Mouse (Mus musculus) neural tube, embryonic 11.5 days (tissue): Measurements from ENCODE around the gene Kctd11. TPM values are rescaled to one million over a fixed set of nuclear protein-coding genes. Genes with fewer than 3 reads are reported as not detected.

ENCODE experiments used
- ATAC-seq: fragments of 200-750 bp; cut with Nextera tagmentation; 2 replicates; pipeline ENCODE4 v1.8.0; 2017; ENCODE audit warnings: moderate number of reproducible peaks, mild to moderate bottlenecking, moderate TSS enrichment, moderate library complexity; ENCODE audit not compliant: insufficient read depth, low FRiP score, low TSS enrichment
- DNase-seq: peaks from one replicate; pipeline ENCODE4 v3.0.0-alpha.2; 2015; ENCODE audit warnings: low spot score
- H3K27ac ChIP-seq: fragments of 300-500 bp; sonication (generic); 2 replicates; pipeline ENCODE4 v1.5.1; 2014; ENCODE audit warnings: low read depth, mild to moderate bottlenecking, low read length
- H3K27me3 ChIP-seq: fragments of 300-500 bp; sonication (generic); 2 replicates; pipeline ENCODE4 v1.6.1; 2014; ENCODE audit warnings: mild to moderate bottlenecking, low read length, mixed read lengths; ENCODE audit not compliant: control insufficient read depth, insufficient read depth
- H3K36me3 ChIP-seq: fragments of 300-500 bp; sonication (generic); 2 replicates; pipeline ENCODE4 v1.6.1; 2014; ENCODE audit warnings: mild to moderate bottlenecking, low read length, moderate library complexity, mixed read lengths; ENCODE audit not compliant: control insufficient read depth, insufficient read depth
- H3K4me1 ChIP-seq: fragments of 300-500 bp; sonication (generic); 2 replicates; pipeline ENCODE4 v1.6.1; 2014; ENCODE audit warnings: low read length, mixed read lengths; ENCODE audit not compliant: control insufficient read depth, insufficient read depth
- H3K4me2 ChIP-seq: fragments of 300-500 bp; sonication (generic); 2 replicates; pipeline ENCODE4 v1.6.1; 2014; ENCODE audit warnings: low read depth, mild to moderate bottlenecking, moderate library complexity
- H3K4me3 ChIP-seq: fragments of 300-500 bp; sonication (generic); 2 replicates; pipeline ENCODE4 v1.5.1; 2014; ENCODE audit warnings: low read depth, low read length
- H3K9ac ChIP-seq: fragments of 300-500 bp; sonication (generic); 2 replicates; pipeline ENCODE4 v1.6.1; 2014; ENCODE audit warnings: mild to moderate bottlenecking, low read length
- H3K9me3 ChIP-seq: fragments of 300-500 bp; sonication (generic); 2 replicates; pipeline ENCODE4 v1.6.1; 2016; ENCODE audit warnings: low read length; ENCODE audit not compliant: control insufficient read depth
- WGBS: fragments of 180-500 bp; shearing (Covaris S2); extraction: QIAGEN DNeasy Blood & Tissue Kit; methylation state at CpG from one replicate; pipeline ENCODE4 v1.1.7; 2014; 5-methylcytosine and 5-hydroxymethylcytosine counted together
- polyA plus RNA-seq: library from polyadenylated mRNA; unstranded; fragments of >200 nt; fragmentation: Nextera tagmentation; extraction: Ambion mirVana; gene quantifications from 2 replicates; pipeline ENCODE4 v1.2.1, GENCODE M21; 2014

The Kctd11 gene
- polyA plus RNA-seq, 1 experiment from 2014 or later, result 3.1 TPM

- no peak for DNase-seq
- no peaks in the 10 kb centered on the region for H3K9me3 ChIP-seq
- peaks cover 10% of the 10 kb centered on the region for H3K27me3 ChIP-seq
- no peak overlapping the region for H3K4me2 ChIP-seq
- H3K36me3 ChIP-seq, result peaks cover 7% of the 10 kb centered on the region
- no peak overlapping the region for H3K4me3 ChIP-seq
- WGBS, result 80% methylated on average over 7 of the region's 7 CpGs
- ATAC-seq, result no peak
- H3K9ac ChIP-seq, result no peak overlapping the region
- no peaks in the 10 kb centered on the region for H3K4me1 ChIP-seq
- H3K27ac ChIP-seq, result 0 out of 2 replicates have a peak overlapping the region, but pooled peaks have one; percentile 17
These were observed 27.2 kb downstream of the Kctd11 start for GRCm38 (mm10) chr11:69853994-69854393.

GRCm38 (mm10) chr11:69850754-69851153, 30.5 kb downstream of the Kctd11 start:
- Histone ChIP-seq H3K4me1 (peaks cover 13% of the 10 kb centered on the region), H3K4me2 (no peak overlapping the region), H3K9ac (no peak overlapping the region), H3K27ac (no peak overlapping the region), H3K27me3 (no peaks in the 10 kb centered on the region), H3K36me3 (peaks cover 7% of the 10 kb centered on the region), H3K4me3 (no peak overlapping the region), H3K9me3 (no peaks in the 10 kb centered on the region)
- DNase-seq, result no peak
- 85% methylated on average over 8 of the region's 8 CpGs for WGBS
- no peak for ATAC-seq

- Histone ChIP-seq H3K27ac (no peak overlapping the region), H3K27me3 (no peaks in the 10 kb centered on the region), H3K4me3 (no peak overlapping the region), H3K36me3 (peaks cover 7% of the 10 kb centered on the region), H3K4me2 (no peak overlapping the region), H3K9me3 (no peaks in the 10 kb centered on the region), H3K9ac (no peak overlapping the region), H3K4me1 (peaks cover 19% of the 10 kb centered on the region)
- ATAC-seq (no peak), DNase-seq (no peak)
- 95% methylated on average over 15 of the region's 15 CpGs for WGBS
These were observed 31.3 kb downstream of the Kctd11 start for GRCm38 (mm10) chr11:69849884-69850283.

GRCm38 (mm10) chr11:69849128-69849527, 32.1 kb downstream of the Kctd11 start:
- H3K36me3 ChIP-seq, result peaks cover 7% of the 10 kb centered on the region
- WGBS, result 92% methylated on average over 9 of the region's 9 CpGs
- H3K4me2 ChIP-seq, result no peak overlapping the region
- ATAC-seq (no peak), DNase-seq (no peak)
- no peaks in the 10 kb centered on the region for H3K27me3 ChIP-seq
- H3K4me1 ChIP-seq, result peaks cover 19% of the 10 kb centered on the region
- H3K9me3 ChIP-seq, result no peaks in the 10 kb centered on the region
- no peak overlapping the region for H3K9ac ChIP-seq
- no peak overlapping the region for H3K27ac ChIP-seq
- H3K4me3 ChIP-seq, result no peak overlapping the region

- Histone ChIP-seq H3K27ac (no peak overlapping the region), H3K9me3 (no peaks in the 10 kb centered on the region), H3K4me3 (no peak overlapping the region; the same call in 1 of the 2 replicates), H3K4me2 (peak overlapping the region; percentile 90), H3K9ac (no peak overlapping the region), H3K4me1 (peaks cover 19% of the 10 kb centered on the region), H3K27me3 (no peaks in the 10 kb centered on the region), H3K36me3 (peaks cover 7% of the 10 kb centered on the region)
- no peak for DNase-seq
- ATAC-seq, result no peak
- WGBS, result 96% methylated on average over 6 of the region's 6 CpGs
These were observed 33.2 kb downstream of the Kctd11 start for GRCm38 (mm10) chr11:69848021-69848420.

GRCm38 (mm10) chr11:69846738-69847688, 34.2 kb downstream of the Kctd11 start:
- H3K27ac ChIP-seq, result peak overlapping the region; percentile 97
- H3K36me3 ChIP-seq, result peaks cover 7% of the 10 kb centered on the region
- no peak for DNase-seq
- H3K4me1 ChIP-seq, result peaks cover 19% of the 10 kb centered on the region
- peak; percentile 51; the same call in 1 of the 2 replicates for ATAC-seq
- peak overlapping the region; percentile 78 for H3K4me3 ChIP-seq
- WGBS, result 13% methylated on average over 37 of the region's 37 CpGs
- no peaks in the 10 kb centered on the region for H3K9me3 ChIP-seq
- no peaks in the 10 kb centered on the region for H3K27me3 ChIP-seq
- H3K4me2 ChIP-seq, result peak overlapping the region; percentile 90
- peak overlapping the region; percentile 93 for H3K9ac ChIP-seq

GRCm38 (mm10) chr11:69846198-69846680, 35.0 kb downstream of the Kctd11 start, which contains the start of gene Plscr3:
Gene Plscr3 (plus strand): TSS chr11:69846376.
- H3K9me3 ChIP-seq, result no peaks in the 10 kb centered on the region
- ATAC-seq (peak; percentile 88), DNase-seq (peak; percentile 96)
- peak within 1 kb of the TSS; percentile 78 for H3K4me3 ChIP-seq
- WGBS, result under 1% methylated on average over 38 of the region's 38 CpGs
- H3K27me3 ChIP-seq, result no peaks in the 10 kb centered on the region
- peak within 1 kb of the TSS; percentile 97 for H3K27ac ChIP-seq
- H3K9ac ChIP-seq, result peak within 1 kb of the TSS; percentile 93
- H3K36me3 ChIP-seq, result peaks cover 5% of the 10 kb centered on the region
- peaks cover 19% of the 10 kb centered on the region for H3K4me1 ChIP-seq
- H3K4me2 ChIP-seq, result peak within 1 kb of the TSS; percentile 90

GRCm38 (mm10) chr11:69838714-69839104, 42.5 kb downstream of the Kctd11 start:
- peaks cover 2% of the 10 kb centered on the region; the same call in 1 of the 2 replicates for H3K36me3 ChIP-seq
- 2% methylated on average over 7 of the region's 7 CpGs for WGBS
- peak overlapping the region; percentile 52 for H3K9ac ChIP-seq
- H3K27ac ChIP-seq, result peak overlapping the region; percentile 58
- peaks cover 24% of the 10 kb centered on the region for H3K4me1 ChIP-seq
- ATAC-seq, result no peak
- DNase-seq, result no peak
- peak overlapping the region; percentile 95 for H3K4me2 ChIP-seq
- peaks cover 3% of the 10 kb centered on the region; the same call in 1 of the 2 replicates for H3K27me3 ChIP-seq
- H3K4me3 ChIP-seq, result peak overlapping the region; percentile 72
- no peaks in the 10 kb centered on the region for H3K9me3 ChIP-seq
